Mouse (Mus musculus) liver, adult 2 months (tissue): ENCODE data around the gene Eps8. TPM values are rescaled to one million over a fixed set of nuclear protein-coding genes. Genes with fewer than 3 reads are reported as not detected.

Experiments used
- DNase-seq: peaks from one replicate; pipeline ENCODE4 v3.0.0-alpha.2; 2011; ENCODE audit warnings: low read depth, low spot score; ENCODE audit errors: extremely low read depth
- H3K27ac ChIP-seq: fragments of 200-500 bp; replicated peaks from 2 replicates; pipeline ENCODE4 v1.5.1; 2012; ENCODE audit warnings: low read depth, mild to moderate bottlenecking, control low read depth, inconsistent platforms, low read length; ENCODE audit not compliant: insufficient read depth
- H3K27me3 ChIP-seq: fragments of 200-500 bp; 2 replicates; pipeline ENCODE4 v1.6.1; 2012; ENCODE audit warnings: mild to moderate bottlenecking, moderate library complexity, low read length, inconsistent platforms; ENCODE audit not compliant: control insufficient read depth, insufficient read depth
- H3K36me3 ChIP-seq: fragments of 200-500 bp; 2 replicates; pipeline ENCODE4 v1.6.1; 2012; ENCODE audit warnings: low read length, inconsistent platforms; ENCODE audit not compliant: control insufficient read depth, insufficient read depth
- H3K4me1 ChIP-seq: fragments of 200-500 bp; 2 replicates; pipeline ENCODE4 v1.6.1; 2011; ENCODE audit warnings: low read length; ENCODE audit not compliant: control insufficient read depth, insufficient read depth
- H3K4me3 ChIP-seq: fragments of 200-500 bp; 2 replicates; pipeline ENCODE4 v1.5.1; 2011; ENCODE audit warnings: low read depth, mild to moderate bottlenecking, control low read depth, low read length, moderate library complexity; ENCODE audit not compliant: insufficient read depth
- H3K79me2 ChIP-seq: fragments of 200-500 bp; 2 replicates; pipeline ENCODE4 v1.6.1; 2012; ENCODE audit warnings: inconsistent platforms, mild to moderate bottlenecking, low read length, moderate library complexity; ENCODE audit not compliant: control insufficient read depth, insufficient read depth
- H3K9ac ChIP-seq: fragments of 200-500 bp; 2 replicates; pipeline ENCODE4 v1.6.1; 2012; ENCODE audit warnings: low read depth, mild to moderate bottlenecking, control low read depth, inconsistent platforms, low read length
- CTCF ChIP-seq: fragments of 200-500 bp; IDR thresholded peaks from 2 replicates; pipeline ENCODE4 v1.5.1; 2011; ENCODE audit warnings: low read depth, low read length, control low read depth
- POLR2A ChIP-seq: fragments of 200-500 bp; IDR thresholded peaks from 2 replicates; pipeline ENCODE4 v1.6.1; 2011; ENCODE audit warnings: low read length, control low read depth; ENCODE audit not compliant: insufficient read depth; ENCODE audit errors: extremely low read depth
- WGBS: fragments of 180-500 bp; shearing (Covaris S2); methylation state at CpG from one replicate; pipeline ENCODE4 v1.1.7; 2018; 5-methylcytosine and 5-hydroxymethylcytosine counted together
- polyA plus RNA-seq: library from polyadenylated mRNA; depleted of rRNA; stranded (reverse); fragments of >200 nt; gene quantifications from 2 replicates; pipeline ENCODE4 v1.2.3, GENCODE M21; 2012
- total RNA-seq: library from RNA; depleted of rRNA; stranded (reverse); fragments of >200 nt; gene quantifications from 2 replicates; pipeline ENCODE4 v1.2.3, GENCODE M21; 2014

The Eps8 gene
- total and polyA plus RNA-seq, 2 experiments, result 0.89 to 2.2 TPM

DNA sequence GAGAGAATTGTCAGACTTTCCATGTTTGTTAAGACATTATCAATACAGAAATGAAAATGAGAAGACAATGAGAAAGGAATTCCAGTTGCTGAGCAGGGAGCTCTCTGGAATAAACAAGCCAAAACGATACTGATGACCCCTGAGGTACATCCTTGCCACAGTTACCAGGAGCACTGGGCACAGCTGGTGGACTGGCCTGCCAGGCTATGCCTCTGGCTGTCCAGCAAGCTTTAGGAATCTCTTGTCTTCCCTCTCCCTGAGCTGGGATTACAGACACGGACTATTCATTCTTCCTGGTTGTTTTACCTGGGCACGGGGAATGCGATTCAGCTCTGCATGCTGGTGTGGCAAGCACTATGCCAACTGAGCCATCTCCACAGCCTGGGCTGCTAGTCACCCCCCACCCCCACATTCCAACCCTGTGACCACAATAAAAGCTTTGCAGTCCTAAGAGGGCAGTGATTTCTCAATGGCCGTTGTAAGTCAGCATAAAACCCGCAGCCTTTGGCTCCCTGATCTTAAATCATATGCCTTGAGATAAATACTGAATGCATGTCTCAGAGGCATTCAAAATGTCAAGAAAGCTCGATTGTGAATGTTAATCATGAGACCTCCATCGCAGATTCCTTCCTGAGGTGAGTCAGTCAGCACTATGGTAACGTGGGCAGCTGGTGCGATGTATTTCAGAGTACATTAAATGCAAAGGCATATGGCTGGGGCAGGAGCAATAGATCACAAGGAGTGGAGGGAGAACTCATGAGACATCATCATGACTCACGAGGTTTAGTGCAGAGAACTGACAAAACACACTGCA is 134.9 kb downstream of the Eps8 start:
- TF ChIP-seq CTCF (no peak), POLR2A (no peak)
- WGBS, result 85% methylated on average over 11 of the region's 11 CpGs
- Histone ChIP-seq H3K27me3 (0 out of 2 replicates have a peak, but pooled peaks cover 2% of the 10 kb centered on the region), H3K4me3 (no peak overlapping the region), H3K36me3 (no peaks in the 10 kb centered on the region), H3K79me2 (no peaks in the 10 kb centered on the region), H3K9ac (no peak overlapping the region), H3K4me1 (no peaks in the 10 kb centered on the region), H3K27ac (no peak overlapping the region)
- no peak for DNase-seq

GRCm38 (mm10) chr6:137514872-137515271 is 139.8 kb downstream of the Eps8 start:
- no peak for TF ChIP-seq CTCF
- H3K9ac ChIP-seq, result no peak overlapping the region
- WGBS, result 67% methylated on average over 4 of the region's 4 CpGs
- no peaks in the 10 kb centered on the region for H3K36me3 ChIP-seq
- no peaks in the 10 kb centered on the region for H3K4me1 ChIP-seq
- H3K4me3 ChIP-seq, result no peak overlapping the region
- no peaks in the 10 kb centered on the region for H3K79me2 ChIP-seq
- DNase-seq, result no peak
- 0 out of 2 replicates have a peak, but pooled peaks cover 2% of the 10 kb centered on the region for H3K27me3 ChIP-seq
- H3K27ac ChIP-seq, result no peak overlapping the region

GRCm38 (mm10) chr6:137512753-137513152 is 141.9 kb downstream of the Eps8 start:
- Histone ChIP-seq H3K27me3 (no peaks in the 10 kb centered on the region), H3K9ac (no peak overlapping the region), H3K79me2 (no peaks in the 10 kb centered on the region), H3K36me3 (no peaks in the 10 kb centered on the region), H3K4me3 (no peak overlapping the region), H3K4me1 (peaks cover 2% of the 10 kb centered on the region; the same call in 1 of the 2 replicates), H3K27ac (no peak overlapping the region)
- TF ChIP-seq POLR2A, result no peak
- WGBS, result 60% methylated on average over 5 of the region's 5 CpGs
- no peak for DNase-seq

GRCm38 (mm10) chr6:137509341-137510045 is 145.2 kb downstream of the Eps8 start:
- TF ChIP-seq POLR2A (no peak), CTCF (no peak)
- Histone ChIP-seq H3K4me1 (peaks cover 2% of the 10 kb centered on the region; the same call in 1 of the 2 replicates), H3K79me2 (no peaks in the 10 kb centered on the region), H3K4me3 (no peak overlapping the region), H3K27ac (no peak overlapping the region), H3K9ac (no peak overlapping the region), H3K36me3 (no peaks in the 10 kb centered on the region), H3K27me3 (no peaks in the 10 kb centered on the region)
- DNase-seq, result no peak
- WGBS, result 90% methylated on average over 14 of the region's 14 CpGs

DNA sequence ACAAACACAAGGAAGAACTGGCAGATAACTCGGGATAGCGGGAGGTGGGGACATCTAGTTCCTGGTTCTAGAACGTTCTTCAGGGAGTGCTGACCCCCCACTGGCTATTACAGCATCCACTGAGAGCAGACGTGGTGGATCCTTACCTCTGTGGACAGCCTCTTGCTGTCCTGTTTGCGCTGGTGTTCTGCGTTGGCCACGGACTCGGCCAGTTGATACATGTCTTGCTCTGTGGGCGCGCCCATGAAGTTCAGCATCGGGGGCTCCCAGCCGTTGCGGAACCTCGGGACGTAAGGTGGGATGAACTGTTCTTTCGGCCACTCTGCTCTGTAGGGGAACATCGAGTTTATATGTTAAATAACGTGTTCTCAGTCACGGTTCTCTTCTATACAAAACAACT is 145.7 kb downstream of the Eps8 start:
- no peaks in the 10 kb centered on the region for H3K36me3 ChIP-seq
- no peak overlapping the region for H3K9ac ChIP-seq
- no peaks in the 10 kb centered on the region for H3K79me2 ChIP-seq
- 96% methylated on average over 19 of the region's 19 CpGs for WGBS
- no peaks in the 10 kb centered on the region for H3K27me3 ChIP-seq
- H3K27ac ChIP-seq, result no peak overlapping the region
- H3K4me1 ChIP-seq, result peaks cover 2% of the 10 kb centered on the region; the same call in 1 of the 2 replicates
- no peak overlapping the region for H3K4me3 ChIP-seq
- TF ChIP-seq CTCF (no peak), POLR2A (no peak)
- DNase-seq, result no peak

DNA sequence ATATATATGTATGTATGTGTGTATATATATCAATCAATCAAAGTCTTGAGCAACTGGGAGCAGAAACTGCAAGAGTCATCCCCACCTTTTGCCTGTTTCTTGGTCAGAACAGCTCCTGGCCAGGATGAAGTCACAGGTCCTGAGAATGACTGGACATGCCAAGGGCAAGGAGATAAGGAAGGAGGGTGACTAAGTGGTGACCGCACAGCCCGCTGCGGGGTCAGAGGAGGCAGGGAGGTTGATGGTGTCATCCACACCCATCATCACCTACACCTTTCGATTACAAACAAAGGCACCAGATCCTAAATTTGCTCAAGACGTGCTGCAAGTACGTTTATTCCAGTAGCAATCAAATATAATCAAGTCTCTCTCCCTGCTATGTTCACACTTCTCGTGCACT is 148.1 kb downstream of the Eps8 start:
- no peak for DNase-seq
- H3K79me2 ChIP-seq, result no peaks in the 10 kb centered on the region
- TF ChIP-seq POLR2A (no peak), CTCF (no peak)
- H3K27ac ChIP-seq, result no peak overlapping the region
- 93% methylated on average over 7 of the region's 7 CpGs for WGBS
- no peak overlapping the region for H3K4me3 ChIP-seq
- H3K36me3 ChIP-seq, result no peaks in the 10 kb centered on the region
- H3K4me1 ChIP-seq, result peaks cover 2% of the 10 kb centered on the region; the same call in 1 of the 2 replicates
- H3K9ac ChIP-seq, result no peak overlapping the region
- H3K27me3 ChIP-seq, result no peaks in the 10 kb centered on the region
